Mouse (Mus musculus) hematopoietic stem cell, adult 5-6 weeks (primary cell): ENCODE data around the gene Klhdc8b. TPM values are rescaled to one million over a fixed set of nuclear protein-coding genes. Genes with fewer than 3 reads are reported as not detected.

Experiments used
- ATAC-seq, 2 experiments: fragments of 125-278 bp in 1 of 2; replicated peaks in 1 of 2; 2 replicates each; pipeline ENCODE4 v1.8.0; 2016 to 2017; ENCODE audit warnings: inconsistent platforms in 2 of 2, mild to moderate bottlenecking in 2 of 2, moderate number of reproducible peaks in 2 of 2, low read depth in 1 of 2, moderate TSS enrichment in 1 of 2; ENCODE audit not compliant: low FRiP score in 2 of 2, poor library complexity in 2 of 2, severe bottlenecking in 2 of 2, insufficient read depth in 1 of 2, low TSS enrichment in 1 of 2
- total RNA-seq: library from RNA; stranded (forward); fragments of 172-1452, 232-1000 nt; gene quantifications from 2 replicates; pipeline ENCODE4 v1.2.3, GENCODE M21; 2017

The Klhdc8b gene
- total RNA-seq, 1 experiment from 2014 or later: 18.6 TPM

DNA sequence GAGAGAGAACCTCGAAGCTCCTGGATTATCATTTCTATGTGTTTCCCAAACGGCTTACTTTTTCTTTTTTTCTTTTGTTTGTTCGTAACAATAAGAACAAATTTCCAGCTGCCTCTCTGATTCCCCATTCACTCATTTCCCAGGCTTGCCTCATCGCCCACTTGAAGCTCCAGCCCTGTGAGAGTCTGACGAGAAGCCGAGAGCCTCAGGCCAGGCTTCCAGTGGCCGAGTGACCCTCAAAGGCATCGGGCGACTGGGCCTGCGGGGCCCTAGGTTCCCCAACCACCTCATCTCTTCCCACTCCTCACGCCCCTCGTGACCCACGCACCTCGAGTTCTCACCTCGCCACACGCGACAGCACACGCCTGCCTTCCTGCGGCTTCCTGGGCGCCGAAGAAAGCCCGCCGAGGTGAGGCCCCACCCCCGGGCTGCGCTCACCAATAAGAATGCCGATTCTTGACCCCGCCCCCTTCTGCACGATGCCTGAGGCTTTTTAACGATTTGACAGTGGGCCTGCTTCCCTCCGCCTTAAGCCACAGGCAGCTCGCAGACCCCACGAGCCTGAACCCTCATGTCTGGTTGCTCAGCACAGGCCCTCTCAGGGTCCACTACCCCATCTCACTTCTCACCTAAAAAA, 29.8 kb downstream of the Klhdc8b start:
- ATAC-seq: peak in 1 of 2 experiments; percentile 53; a peak in 2 of 4 replicates

DNA sequence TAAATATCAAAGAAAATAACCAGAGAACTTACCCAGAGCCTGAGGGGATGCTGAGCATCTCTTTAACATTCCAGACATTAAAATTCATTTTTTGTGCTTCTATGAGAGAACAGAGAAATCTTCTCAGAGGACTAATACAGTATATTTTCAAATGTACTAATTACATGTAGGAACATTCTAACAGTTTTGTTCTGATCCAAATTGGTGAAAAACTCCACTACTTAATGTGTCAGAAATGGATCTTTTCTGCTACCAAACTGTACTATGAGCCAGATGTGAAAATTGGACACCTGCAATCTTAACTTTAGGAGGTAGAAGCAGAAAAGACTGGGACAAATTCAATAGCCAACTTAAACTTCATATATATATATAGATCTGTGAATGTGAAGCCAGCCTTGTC, 33.0 kb downstream of the Klhdc8b start, which contains the start of gene Ccdc36:
Gene Ccdc36 (minus strand): TSS at position 101 of the 400 bp plus-strand sequence.
- no peak for ATAC-seq

DNA sequence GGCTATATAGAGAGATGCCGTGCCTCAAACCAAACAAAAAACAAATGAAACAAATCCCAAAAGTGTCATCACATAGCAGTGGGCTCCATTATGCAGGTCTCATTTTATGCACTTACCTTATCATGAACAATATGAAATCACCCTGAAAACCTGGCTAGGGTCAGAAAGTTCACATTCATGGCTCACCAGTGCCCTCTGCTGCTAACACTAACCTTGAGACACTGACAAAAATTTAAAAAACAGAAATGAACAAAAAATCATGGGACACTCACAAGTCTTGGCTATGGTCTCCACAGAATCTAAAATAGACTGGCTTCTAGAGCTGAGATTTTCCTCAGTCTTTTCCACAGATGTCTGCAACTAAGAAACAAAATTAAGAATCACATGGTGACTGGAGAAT, 49.2 kb downstream of the Klhdc8b start:
- ATAC-seq: no peak

DNA sequence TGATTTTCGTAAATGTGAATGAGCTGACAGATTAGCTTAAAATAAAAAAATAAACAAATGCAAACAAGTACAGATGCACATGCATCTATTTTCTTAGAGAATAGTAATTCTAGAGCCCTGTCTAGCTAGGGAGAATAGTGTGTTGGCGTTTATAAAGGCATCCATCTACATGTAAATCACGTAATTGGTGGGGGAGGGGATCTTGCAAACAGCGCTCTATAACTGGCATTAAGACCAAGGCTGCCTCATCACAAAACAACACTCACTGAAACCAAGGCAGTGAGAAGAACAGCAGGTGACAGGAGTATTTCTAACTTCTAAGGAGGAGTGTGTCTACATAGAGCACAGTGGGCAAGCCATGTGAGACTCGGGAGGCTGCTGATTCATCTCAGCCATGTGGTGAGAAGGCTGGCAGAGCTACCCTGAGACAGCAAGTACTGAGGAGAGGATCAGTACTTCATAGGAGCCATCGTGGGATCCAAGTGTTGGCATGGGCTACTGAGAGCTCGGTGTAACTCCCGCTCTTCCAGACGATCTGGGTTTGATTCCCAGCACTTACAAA, 49.9 kb downstream of the Klhdc8b start:
- ATAC-seq: no peak

DNA sequence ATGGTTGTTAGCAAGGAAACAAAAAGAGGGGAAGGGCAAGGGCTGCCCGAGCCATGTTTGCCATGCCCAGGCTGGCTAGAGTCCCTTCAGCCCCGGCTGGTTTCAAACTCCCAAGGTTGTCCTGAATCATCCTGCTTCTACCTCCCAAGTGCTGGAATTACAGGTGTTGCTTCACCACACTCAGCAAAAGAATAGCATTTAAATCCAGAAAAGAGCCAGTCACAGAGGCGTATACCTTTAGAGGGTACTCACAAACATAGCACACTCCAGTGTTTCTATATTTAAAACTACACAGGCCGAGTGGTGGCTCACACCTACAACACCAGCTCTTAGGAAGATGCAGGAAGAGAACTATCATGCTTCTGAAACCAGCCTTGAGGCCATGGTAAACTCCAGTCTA, 51.8 kb downstream of the Klhdc8b start:
- no peak for ATAC-seq

DNA sequence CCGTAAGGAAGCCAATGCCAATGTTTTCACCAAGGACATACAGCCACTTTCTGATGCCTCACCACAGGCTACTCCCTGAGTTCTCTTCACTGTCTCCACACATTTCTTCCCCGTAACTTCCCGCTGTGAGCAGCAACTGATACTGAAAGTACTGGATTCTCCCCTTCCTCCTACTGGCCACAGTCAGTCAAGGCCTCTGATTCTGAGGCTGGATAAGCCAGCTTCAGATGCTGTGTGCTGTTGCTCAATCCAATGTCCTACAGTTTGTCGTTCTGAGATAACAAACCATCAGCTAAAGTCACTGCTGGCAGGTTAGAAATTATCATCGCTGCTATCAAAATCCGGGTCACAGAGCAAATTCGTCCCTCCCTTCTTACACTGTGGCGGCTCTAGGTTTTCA, 56.9 kb downstream of the Klhdc8b start:
- no peak for ATAC-seq

DNA sequence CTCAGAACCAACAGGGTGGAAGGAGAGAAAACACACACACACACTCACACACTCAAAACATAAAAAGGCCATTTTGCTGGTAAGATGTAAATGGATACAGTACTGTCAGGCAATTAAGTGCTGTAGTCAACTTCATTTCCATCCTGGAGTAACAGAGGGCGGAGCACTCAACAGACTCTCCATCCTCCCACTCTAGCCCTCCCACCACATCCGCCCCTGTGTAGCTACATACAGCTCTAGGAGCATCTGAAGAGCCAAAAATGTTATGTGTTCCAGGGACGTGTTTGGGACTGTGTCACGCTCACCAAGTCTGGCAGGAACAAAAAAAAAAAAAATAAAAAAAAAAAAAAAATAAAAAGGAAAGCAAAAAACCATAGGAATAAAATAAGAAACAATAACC, 58.3 kb downstream of the Klhdc8b start:
- ATAC-seq: no peak

DNA sequence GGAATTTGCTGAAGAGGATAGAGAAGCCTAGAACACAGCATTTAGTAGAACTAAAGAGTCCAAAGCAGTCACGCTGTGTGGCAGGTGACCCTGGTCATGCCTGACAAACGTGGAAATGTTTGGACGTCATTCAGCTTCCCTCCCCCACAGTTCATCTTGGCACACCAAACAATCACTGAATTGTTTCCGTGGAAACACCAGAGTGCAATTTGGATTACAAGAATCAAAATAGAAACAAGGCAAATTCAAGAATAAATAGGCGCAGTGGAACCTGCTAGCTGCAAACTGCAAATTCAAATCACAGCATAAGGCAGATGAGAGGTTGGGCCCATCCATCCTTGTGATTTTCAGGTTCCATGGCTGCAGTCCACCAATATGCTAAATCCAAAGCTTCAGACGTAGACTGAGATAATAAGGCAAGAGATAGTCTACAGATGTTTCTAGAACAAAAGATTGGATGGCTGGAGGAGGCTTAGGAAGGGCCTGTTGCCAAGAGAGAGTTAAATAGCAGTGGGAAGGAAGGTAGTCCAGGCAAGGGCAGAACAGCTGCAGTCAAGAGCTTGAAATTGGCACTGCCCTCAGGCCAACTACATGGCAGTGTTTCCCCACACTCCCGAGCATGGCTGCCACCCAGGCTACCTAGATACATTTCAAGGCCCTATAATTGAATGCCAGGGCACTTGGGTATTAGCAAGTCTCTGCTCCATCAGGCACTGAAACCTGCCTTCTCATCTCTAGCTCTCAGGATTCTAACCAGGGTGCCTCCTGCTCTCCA, 60.0 kb downstream of the Klhdc8b start:
- ATAC-seq: no peak

DNA sequence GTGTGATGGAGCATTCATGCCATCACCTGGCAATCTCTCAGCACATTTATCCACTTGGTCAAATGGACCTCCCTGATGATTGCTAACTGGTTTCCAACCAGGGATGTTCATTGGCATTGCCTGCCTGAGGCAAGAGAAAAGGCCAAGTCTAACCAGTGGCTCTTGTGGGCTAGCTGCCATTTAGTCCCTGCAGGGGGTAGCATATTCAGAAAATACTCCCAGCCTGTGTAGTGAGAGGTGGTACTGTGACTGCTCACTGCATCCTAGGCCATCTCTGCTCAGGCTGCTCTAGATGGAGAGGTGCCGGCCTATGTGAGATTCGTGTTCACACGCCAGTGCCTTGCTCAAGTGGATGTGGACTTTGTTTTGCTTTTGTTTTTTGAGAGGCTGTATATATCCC, 63.1 kb downstream of the Klhdc8b start:
- no peak for ATAC-seq

Other genes with a start within 250 kb of the Klhdc8b start
- 9.8 and 14.1 TPM in 2 replicates for gene Dag1, start 197.6 kb downstream of the Klhdc8b start, total RNA-seq
- gene Nicn1, start 171.2 kb downstream of the Klhdc8b start, total RNA-seq: 7.0 and 12.5 TPM in 2 replicates
- 1.4 and 1.6 TPM in 2 replicates for gene Amt, start 164.7 kb downstream of the Klhdc8b start, total RNA-seq
- gene Rhoa, start 155.5 kb downstream of the Klhdc8b start, total RNA-seq: 251 and 320 TPM in 2 replicates
- 8.5 and 9.7 TPM in 2 replicates for gene Tcta, start 155.4 kb downstream of the Klhdc8b start, total RNA-seq
- 711 and 1,132 TPM in 2 replicates for gene Gpx1, start 122.7 kb downstream of the Klhdc8b start, total RNA-seq
- gene Usp4, start 113.7 kb downstream of the Klhdc8b start, total RNA-seq: 54.7 and 65.7 TPM in 2 replicates
- 1.3 and 2.9 TPM in 2 replicates for gene 1700102P08Rik, start 68.8 kb downstream of the Klhdc8b start, total RNA-seq
- gene Ccdc36, start 33.1 kb downstream of the Klhdc8b start, total RNA-seq: 0.69 and 1.7 TPM in 2 replicates
- not detected in 2 replicates for gene BC048562, start 25.1 kb downstream of the Klhdc8b start, total RNA-seq
- 13.4 and 13.8 TPM in 2 replicates for gene Ccdc71, start 1.1 kb downstream of the Klhdc8b start, total RNA-seq
- gene Lamb2, start 18.2 kb upstream of the Klhdc8b start, total RNA-seq: 1.8 and 6.4 TPM in 2 replicates
- gene Usp19, start 29.0 kb upstream of the Klhdc8b start, total RNA-seq: 73.6 and 74.6 TPM in 2 replicates
- gene Qars, start 46.1 kb upstream of the Klhdc8b start, total RNA-seq: 150 and 153 TPM in 2 replicates
- gene Qrich1, start 55.2 kb upstream of the Klhdc8b start, total RNA-seq: 144 and 193 TPM in 2 replicates
- 320 and 384 TPM in 2 replicates for gene Impdh2, start 98.7 kb upstream of the Klhdc8b start, total RNA-seq
- gene Ndufaf3, start 105.9 kb upstream of the Klhdc8b start, total RNA-seq: 11.1 and 15.9 TPM in 2 replicates
- gene Dalrd3, start 108.3 kb upstream of the Klhdc8b start, total RNA-seq: 39.5 and 54.8 TPM in 2 replicates
- 28.8 and 35.4 TPM in 2 replicates for gene Wdr6, start 117.2 kb upstream of the Klhdc8b start, total RNA-seq
- gene P4htm, start 136.1 kb upstream of the Klhdc8b start, total RNA-seq: 2.1 and 5.4 TPM in 2 replicates
- 69.7 and 70.8 TPM in 2 replicates for gene Arih2, start 187.8 kb upstream of the Klhdc8b start, total RNA-seq
- 40.5 and 43.7 TPM in 2 replicates for gene Slc25a20, start 200.5 kb upstream of the Klhdc8b start, total RNA-seq
- 21.9 and 29.5 TPM in 2 replicates for gene Prkar2a, start 227.7 kb upstream of the Klhdc8b start, total RNA-seq